Mouse (Mus musculus): ENCODE measurements around the gene Mmp21. TPM values are rescaled to one million over a fixed set of nuclear protein-coding genes. Genes with fewer than 3 reads are reported as not detected.

Gene Mmp21
- 0.08 TPM in 1 of 2 replicates, not detected in the other for polyA plus RNA-seq (2015; fragmentation: Nextera tagmentation; extraction: Ambion mirVana)

GRCm38 (mm10) chr7:133679961-133680360 lies at the start of gene Mmp21:
Mmp21 (minus strand) TSS chr7:133680061.
- no peak within 1 kb of the TSS for H3K27ac ChIP-seq (ENCODE audit: low read depth, low read length)
- H3K4me3 ChIP-seq (ENCODE audit: low read depth, low read length) = no peak within 1 kb of the TSS
- H3K27me3 ChIP-seq (replicated peaks; ENCODE audit: control insufficient read depth, insufficient read depth, low read length) = no peaks in the 10 kb centered on the region
- H3K4me2 ChIP-seq (replicated peaks; ENCODE audit: low read depth) = no peak within 1 kb of the TSS
- no peaks in the 10 kb centered on the region; the same call in 1 of the 2 replicates for H3K36me3 ChIP-seq (ENCODE audit: control insufficient read depth, insufficient read depth)
- H3K9me3 ChIP-seq (ENCODE audit: control insufficient read depth) = no peaks in the 10 kb centered on the region
- H3K9ac ChIP-seq (ENCODE audit: low read depth, low read length) = no peak within 1 kb of the TSS
- no peak for ATAC-seq
- TF ChIP-seq CTCF (IDR thresholded peaks at IDR 0.05; ENCODE audit: low read depth) = no peak
- 72% methylated on average over 3 of the region's 3 CpGs for WGBS
- no peaks in the 10 kb centered on the region for H3K4me1 ChIP-seq (replicated peaks; ENCODE audit: control insufficient read depth, insufficient read depth, low read length)

- Histone ChIP-seq H3K27me3 (replicated peaks; ENCODE audit: control insufficient read depth, insufficient read depth, low read length) (no peaks in the 10 kb centered on the region), H3K4me1 (replicated peaks; ENCODE audit: control insufficient read depth, insufficient read depth, low read length) (no peaks in the 10 kb centered on the region), H3K4me3 (ENCODE audit: low read depth, low read length) (no peak overlapping the region), H3K27ac (ENCODE audit: low read depth, low read length) (no peak overlapping the region), H3K9me3 (ENCODE audit: control insufficient read depth) (no peaks in the 10 kb centered on the region), H3K36me3 (ENCODE audit: control insufficient read depth, insufficient read depth) (peaks cover 39% of the 10 kb centered on the region), H3K4me2 (replicated peaks; ENCODE audit: low read depth) (no peak overlapping the region), H3K9ac (ENCODE audit: low read depth, low read length) (no peak overlapping the region)
- no peak for ATAC-seq
- no peak for TF ChIP-seq CTCF (IDR thresholded peaks at IDR 0.05; ENCODE audit: low read depth)
- 74% methylated on average over 5 of the region's 5 CpGs for WGBS
These were observed 49.5 kb upstream of the Mmp21 start for GRCm38 (mm10) chr7:133729351-133729750.

DNA sequence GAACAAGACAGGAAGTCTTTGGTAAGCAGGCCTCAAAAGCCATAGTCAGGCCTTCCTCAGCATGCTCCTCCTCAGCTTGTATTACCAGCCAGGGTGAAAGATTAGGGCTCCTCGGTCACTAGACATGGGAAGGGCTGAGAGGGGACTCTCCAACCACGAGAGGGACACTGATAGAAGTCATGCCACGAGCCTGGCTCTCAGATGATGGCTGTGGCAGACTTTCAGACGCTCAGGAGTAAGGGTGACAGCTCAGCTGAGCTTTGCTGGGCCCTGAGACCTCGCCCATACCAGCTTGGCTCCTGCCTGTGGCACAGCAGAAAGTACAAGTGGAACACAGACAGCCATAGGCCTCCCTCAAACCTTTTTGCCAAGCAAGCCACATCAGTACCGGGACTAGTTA lies 47.2 kb upstream of the Mmp21 start:
- no peaks in the 10 kb centered on the region for H3K9me3 ChIP-seq (ENCODE audit: control insufficient read depth)
- WGBS = 72% methylated on average over 6 of the region's 6 CpGs

DNA sequence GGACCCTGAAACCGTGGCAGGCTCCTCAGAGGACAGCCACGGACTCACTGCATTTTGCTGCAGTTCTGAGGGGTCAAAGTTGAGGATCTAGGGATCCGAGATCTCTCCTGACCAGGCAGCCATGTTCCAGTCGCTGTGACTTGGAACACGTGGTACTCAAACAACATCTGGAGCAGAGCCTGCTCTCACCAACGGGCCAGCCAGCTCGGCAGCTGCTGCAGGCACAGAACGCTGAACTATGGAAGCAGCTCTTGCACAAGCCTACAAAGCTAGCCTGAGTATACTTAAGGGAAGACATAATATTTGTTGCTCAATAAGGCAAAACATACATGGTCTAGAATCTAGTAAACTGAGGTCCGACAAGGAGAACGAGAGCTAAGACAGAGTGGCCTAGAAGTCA lies 45.7 kb upstream of the Mmp21 start:
- no peaks in the 10 kb centered on the region for H3K4me1 ChIP-seq (replicated peaks; ENCODE audit: control insufficient read depth, insufficient read depth, low read length)
- H3K9ac ChIP-seq (ENCODE audit: low read depth, low read length) = no peak overlapping the region
- ATAC-seq = no peak
- peaks cover 51% of the 10 kb centered on the region for H3K36me3 ChIP-seq (ENCODE audit: control insufficient read depth, insufficient read depth)
- TF ChIP-seq CTCF (IDR thresholded peaks at IDR 0.05; ENCODE audit: low read depth) = no peak
- H3K27me3 ChIP-seq (replicated peaks; ENCODE audit: control insufficient read depth, insufficient read depth, low read length) = no peaks in the 10 kb centered on the region
- H3K27ac ChIP-seq (ENCODE audit: low read depth, low read length) = no peak overlapping the region
- no peak overlapping the region for H3K4me2 ChIP-seq (replicated peaks; ENCODE audit: low read depth)
- WGBS = 77% methylated on average over 10 of the region's 10 CpGs
- no peak overlapping the region for H3K4me3 ChIP-seq (ENCODE audit: low read depth, low read length)
- no peaks in the 10 kb centered on the region for H3K9me3 ChIP-seq (ENCODE audit: control insufficient read depth)

More for the DNA sequence above, 47.2 kb upstream of the Mmp21 start:
- Histone ChIP-seq H3K27me3 (replicated peaks; ENCODE audit: control insufficient read depth, insufficient read depth, low read length) (no peaks in the 10 kb centered on the region), H3K4me1 (replicated peaks; ENCODE audit: control insufficient read depth, insufficient read depth, low read length) (no peaks in the 10 kb centered on the region), H3K4me2 (replicated peaks; ENCODE audit: low read depth) (no peak overlapping the region), H3K36me3 (ENCODE audit: control insufficient read depth, insufficient read depth) (peaks cover 44% of the 10 kb centered on the region), H3K27ac (ENCODE audit: low read depth, low read length) (no peak overlapping the region), H3K4me3 (ENCODE audit: low read depth, low read length) (no peak overlapping the region), H3K9ac (ENCODE audit: low read depth, low read length) (no peak overlapping the region)
- TF ChIP-seq CTCF (IDR thresholded peaks at IDR 0.05; ENCODE audit: low read depth) = no peak
- no peak for ATAC-seq

DNA sequence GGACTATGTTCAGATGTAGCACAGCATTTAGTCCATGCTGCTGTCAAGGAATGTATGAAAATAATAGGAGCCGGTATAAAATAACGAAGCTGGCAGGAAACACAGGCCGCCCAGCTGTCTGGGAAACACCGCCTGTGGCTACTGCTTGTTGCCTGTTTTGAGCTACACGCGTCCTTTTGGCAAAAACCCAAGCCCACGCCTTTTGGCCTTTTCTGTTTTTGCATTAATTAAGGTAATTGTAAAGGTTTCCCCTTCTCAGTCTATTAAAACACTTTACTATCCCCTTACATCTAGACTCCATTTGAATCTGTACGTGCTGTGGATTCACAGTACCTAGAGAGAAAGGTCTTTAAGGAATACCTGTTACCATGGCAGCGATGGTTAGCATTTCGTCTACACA lies 45.0 kb upstream of the Mmp21 start:
- no peak for ATAC-seq
- Histone ChIP-seq H3K4me3 (ENCODE audit: low read depth, low read length) (no peak overlapping the region), H3K27ac (ENCODE audit: low read depth, low read length) (no peak overlapping the region), H3K9ac (ENCODE audit: low read depth, low read length) (no peak overlapping the region), H3K27me3 (replicated peaks; ENCODE audit: control insufficient read depth, insufficient read depth, low read length) (no peaks in the 10 kb centered on the region), H3K9me3 (ENCODE audit: control insufficient read depth) (no peaks in the 10 kb centered on the region), H3K4me2 (replicated peaks; ENCODE audit: low read depth) (no peak overlapping the region), H3K36me3 (ENCODE audit: control insufficient read depth, insufficient read depth) (peaks cover 58% of the 10 kb centered on the region), H3K4me1 (replicated peaks; ENCODE audit: control insufficient read depth, insufficient read depth, low read length) (no peaks in the 10 kb centered on the region)
- no peak for TF ChIP-seq CTCF (IDR thresholded peaks at IDR 0.05; ENCODE audit: low read depth)
- 84% methylated on average over 10 of the region's 10 CpGs for WGBS

- Histone ChIP-seq H3K27ac (ENCODE audit: low read depth, low read length) (no peak overlapping the region), H3K4me1 (replicated peaks; ENCODE audit: control insufficient read depth, insufficient read depth, low read length) (no peaks in the 10 kb centered on the region), H3K9me3 (ENCODE audit: control insufficient read depth) (no peaks in the 10 kb centered on the region), H3K36me3 (ENCODE audit: control insufficient read depth, insufficient read depth) (peaks cover 92% of the 10 kb centered on the region), H3K9ac (ENCODE audit: low read depth, low read length) (no peak overlapping the region), H3K27me3 (replicated peaks; ENCODE audit: control insufficient read depth, insufficient read depth, low read length) (no peaks in the 10 kb centered on the region), H3K4me2 (replicated peaks; ENCODE audit: low read depth) (no peak overlapping the region), H3K4me3 (ENCODE audit: low read depth, low read length) (no peak overlapping the region)
- TF ChIP-seq CTCF (IDR thresholded peaks at IDR 0.05; ENCODE audit: low read depth) = no peak
- no peak for ATAC-seq
- WGBS = 87% methylated on average over 11 of the region's 11 CpGs
These were observed 40.8 kb upstream of the Mmp21 start for GRCm38 (mm10) chr7:133720616-133721015.

DNA sequence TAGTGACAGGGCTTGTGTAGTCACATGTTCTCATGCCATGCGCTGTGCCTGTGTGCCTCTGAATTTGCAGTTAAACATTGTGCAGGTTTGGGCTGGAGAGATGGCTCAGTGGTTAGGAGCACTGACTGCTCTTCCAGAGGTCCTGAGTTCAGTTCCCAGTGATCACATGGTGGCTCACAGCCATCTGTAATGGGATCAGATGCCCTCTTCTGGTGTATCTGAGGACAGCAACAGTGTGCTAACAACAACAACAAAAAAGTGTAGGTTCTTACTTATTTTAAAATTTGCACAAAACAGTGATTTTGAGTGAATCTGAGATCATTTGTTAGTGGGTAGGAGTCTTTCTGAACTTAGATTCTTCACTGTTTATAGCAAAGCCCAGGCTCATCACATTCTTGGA lies 38.7 kb upstream of the Mmp21 start:
- H3K27ac ChIP-seq (ENCODE audit: low read depth, low read length) = no peak overlapping the region
- ATAC-seq = 0 out of 2 replicates have a peak, but pooled peaks have one; percentile 14
- no peak overlapping the region for H3K4me3 ChIP-seq (ENCODE audit: low read depth, low read length)

More for the DNA sequence above, 38.7 kb upstream of the Mmp21 start:
- H3K9me3 ChIP-seq (ENCODE audit: control insufficient read depth) = no peaks in the 10 kb centered on the region
- H3K27me3 ChIP-seq (replicated peaks; ENCODE audit: control insufficient read depth, insufficient read depth, low read length) = no peaks in the 10 kb centered on the region
- no peaks in the 10 kb centered on the region for H3K4me1 ChIP-seq (replicated peaks; ENCODE audit: control insufficient read depth, insufficient read depth, low read length)
- 100% methylated on average over 1 of the region's 1 CpGs for WGBS
- no peak overlapping the region for H3K9ac ChIP-seq (ENCODE audit: low read depth, low read length)
- no peak overlapping the region for H3K4me2 ChIP-seq (replicated peaks; ENCODE audit: low read depth)
- peaks cover 91% of the 10 kb centered on the region for H3K36me3 ChIP-seq (ENCODE audit: control insufficient read depth, insufficient read depth)
- peak; percentile 53 for TF ChIP-seq CTCF (IDR thresholded peaks at IDR 0.05; ENCODE audit: low read depth)
